Mouse (Mus musculus) megakaryocyte progenitor cell, adult 5-6 weeks (primary cell): ENCODE measurements around the gene Git2. TPM values are rescaled to one million over a fixed set of nuclear protein-coding genes. Genes with fewer than 3 reads are reported as not detected.

Source experiments
- ATAC-seq: replicated peaks from 2 replicates; pipeline ENCODE4 v1.8.0; 2016; ENCODE audit warnings: mild to moderate bottlenecking, moderate TSS enrichment, inconsistent platforms; ENCODE audit not compliant: poor library complexity
- total RNA-seq, 2 experiments: library from RNA; stranded (forward) in 1 of 2; stranded (reverse) in 1 of 2; fragments of 157-497, 149-512 nt in 1 of 2; fragments of 200-1000 nt in 1 of 2; gene quantifications; 2 replicates each; pipeline versions ENCODE4 v1.2.3 to v1.2.4; 2015 to 2017

Git2 gene
- total RNA-seq, 2 experiments from 2014 or later, result 73.6 to 88.9 TPM

DNA sequence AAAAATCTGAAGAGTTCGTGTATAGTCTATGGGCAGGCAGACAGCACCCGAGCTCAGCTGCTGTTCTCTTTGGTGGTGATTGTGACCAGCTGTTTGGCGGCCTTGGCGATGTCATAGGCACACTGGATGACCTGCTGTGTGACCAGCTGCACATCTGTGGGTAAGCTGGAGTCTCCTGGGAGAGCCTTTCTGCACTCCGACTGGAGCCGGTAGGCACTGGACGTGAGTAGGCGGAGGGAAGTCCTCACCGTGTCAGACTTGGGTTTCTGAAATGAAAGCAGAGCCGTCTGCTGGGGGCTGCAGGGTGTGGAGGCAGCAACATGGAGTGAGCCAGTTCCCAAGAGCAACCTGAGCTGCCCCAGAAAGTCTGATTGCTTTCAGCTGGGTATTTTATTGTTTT, 45.2 kb downstream of the Git2 start:
- ATAC-seq, result no peak

DNA sequence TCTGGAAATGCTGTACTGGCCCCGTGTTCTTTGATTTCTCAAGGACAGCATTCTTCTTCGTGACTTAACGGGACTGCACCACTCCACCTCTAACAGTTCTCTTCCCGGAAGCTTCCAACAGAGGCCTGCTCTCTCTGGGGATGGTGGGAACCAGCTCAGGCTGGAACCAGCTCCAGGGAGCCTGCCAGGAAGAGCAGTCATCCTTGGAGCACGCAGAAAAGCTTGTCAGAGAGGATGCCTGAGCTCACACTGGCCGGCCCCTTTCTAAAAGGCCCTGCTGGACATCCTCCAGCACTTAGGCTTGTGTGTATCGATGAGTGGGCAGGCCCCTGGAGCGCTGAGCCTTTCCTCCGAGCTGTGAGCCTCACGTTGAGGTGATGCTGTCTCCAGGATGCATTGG, 47.2 kb downstream of the Git2 start:
- no peak for ATAC-seq

DNA sequence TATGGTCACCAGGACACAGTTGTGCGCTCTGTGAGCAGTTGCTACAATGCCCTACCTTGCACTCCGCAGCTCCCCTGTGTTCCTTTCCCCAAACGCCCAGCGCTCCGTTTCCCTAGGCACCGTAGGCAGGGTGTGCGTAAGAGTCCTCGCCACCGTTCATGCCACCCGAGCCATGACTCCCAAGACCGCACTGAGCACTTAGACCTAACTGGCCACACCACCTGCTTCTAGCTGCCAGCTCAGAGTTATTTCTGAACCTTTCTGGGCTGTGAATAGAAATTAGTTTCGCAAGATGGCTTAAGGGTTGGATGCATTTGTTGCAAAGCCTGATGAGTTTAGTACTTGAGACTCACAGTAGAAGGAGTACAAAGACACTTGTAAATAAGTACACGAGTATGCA, 52.5 kb downstream of the Git2 start:
- no peak for ATAC-seq

DNA sequence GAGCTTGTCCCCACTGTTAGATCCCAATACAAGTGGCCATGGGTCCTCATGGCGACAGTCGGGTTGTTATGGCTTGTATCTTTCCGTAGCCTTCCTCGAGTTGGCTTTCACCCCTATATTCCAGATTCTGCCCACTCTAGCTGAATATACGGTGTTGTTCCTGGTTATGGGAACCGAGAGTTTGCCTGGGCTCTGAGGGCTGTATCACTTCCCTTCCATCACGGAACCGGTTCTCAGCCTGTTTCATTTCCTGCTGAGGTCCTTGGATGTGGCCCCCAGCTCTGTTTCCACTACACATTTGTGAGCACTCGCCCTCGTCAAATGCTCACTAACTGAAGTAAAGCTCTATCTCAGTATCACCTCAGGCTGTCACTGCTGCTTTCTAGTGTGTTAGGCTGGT, 53.3 kb downstream of the Git2 start:
- 0 out of 2 replicates have a peak, but pooled peaks have one; percentile 27 for ATAC-seq

DNA sequence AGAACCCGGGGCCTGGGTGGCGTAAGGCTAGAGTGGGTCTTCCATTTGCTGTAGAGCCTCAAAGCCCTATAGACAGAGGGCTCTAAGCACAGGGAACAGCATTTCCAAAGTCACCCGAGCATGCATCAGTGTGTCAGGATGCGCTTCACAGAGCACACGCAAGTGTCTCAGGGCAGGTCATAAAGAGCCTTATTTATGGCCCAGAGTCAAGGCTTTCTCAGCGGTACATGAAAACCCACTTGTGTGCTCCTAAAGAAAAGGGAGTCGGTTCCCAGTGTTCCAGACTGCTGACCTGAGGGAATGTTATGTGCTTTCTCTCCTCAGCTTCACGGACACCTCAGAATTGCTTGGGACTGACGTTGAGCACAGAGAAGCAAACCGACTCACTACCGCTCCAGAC, 54.5 kb downstream of the Git2 start:
- no peak for ATAC-seq

DNA sequence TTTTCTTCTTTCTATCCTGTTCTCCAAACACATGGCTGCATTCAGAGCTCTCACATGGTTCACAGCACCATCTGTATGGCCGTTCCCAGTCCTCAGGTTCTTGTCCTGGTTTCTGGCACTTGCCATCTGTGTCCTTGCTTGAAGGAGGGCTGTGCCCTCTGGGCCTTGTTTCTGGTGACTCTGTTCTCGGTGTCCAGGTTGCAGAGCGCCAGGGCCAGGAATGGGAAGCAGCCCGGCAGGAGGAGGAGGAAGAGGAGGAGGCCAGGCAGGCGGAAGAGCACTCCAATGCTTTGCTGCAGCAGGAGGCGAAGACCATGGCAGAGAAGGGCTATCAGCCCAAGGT, 55.4 kb downstream of the Git2 start:
- no peak for ATAC-seq

DNA sequence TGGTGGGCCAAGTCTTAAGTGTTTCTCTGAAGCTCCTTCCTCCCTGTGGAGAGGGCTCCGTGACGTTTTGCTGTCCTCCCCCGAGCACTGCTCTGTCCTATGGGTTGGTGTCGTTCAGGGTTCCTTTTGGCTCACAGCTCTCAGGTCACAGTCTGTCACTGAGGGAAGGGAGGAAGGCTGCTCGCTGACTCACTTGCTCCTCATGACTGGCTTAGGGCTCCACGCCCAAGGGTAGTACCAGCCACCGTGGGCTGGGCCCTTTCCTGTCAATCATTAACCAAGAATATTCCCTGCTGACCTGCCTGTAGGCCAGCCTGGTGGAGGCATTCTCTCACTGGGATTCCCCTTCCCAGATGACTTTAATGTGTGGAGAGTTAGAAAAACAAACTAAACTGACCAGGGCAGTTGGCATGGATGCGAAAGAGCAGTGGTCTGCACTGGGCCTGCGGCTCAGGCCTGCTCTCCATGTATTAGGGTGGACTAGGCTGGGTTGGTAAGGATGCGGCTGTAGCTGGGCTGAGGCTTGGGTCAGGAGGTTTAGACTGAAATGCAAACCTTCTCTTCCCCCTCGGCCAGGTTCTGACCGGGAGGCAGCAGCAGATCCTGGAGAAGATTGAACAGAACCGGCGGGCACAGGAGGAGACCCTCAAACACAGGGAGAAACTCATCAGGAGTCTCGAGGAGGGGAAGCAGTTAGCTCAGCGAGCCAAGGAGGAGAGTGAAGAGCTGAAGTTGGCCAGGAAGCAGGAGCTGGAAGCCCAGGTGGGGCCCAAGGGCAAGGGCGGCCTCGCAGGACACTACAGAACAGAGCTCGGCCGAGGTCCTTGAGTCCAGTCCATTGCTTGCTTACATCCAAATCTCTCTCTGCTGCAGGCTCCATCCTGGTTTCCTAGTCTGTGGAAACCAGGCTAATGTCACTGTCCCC, 56.1 kb downstream of the Git2 start:
- no peak for ATAC-seq

DNA sequence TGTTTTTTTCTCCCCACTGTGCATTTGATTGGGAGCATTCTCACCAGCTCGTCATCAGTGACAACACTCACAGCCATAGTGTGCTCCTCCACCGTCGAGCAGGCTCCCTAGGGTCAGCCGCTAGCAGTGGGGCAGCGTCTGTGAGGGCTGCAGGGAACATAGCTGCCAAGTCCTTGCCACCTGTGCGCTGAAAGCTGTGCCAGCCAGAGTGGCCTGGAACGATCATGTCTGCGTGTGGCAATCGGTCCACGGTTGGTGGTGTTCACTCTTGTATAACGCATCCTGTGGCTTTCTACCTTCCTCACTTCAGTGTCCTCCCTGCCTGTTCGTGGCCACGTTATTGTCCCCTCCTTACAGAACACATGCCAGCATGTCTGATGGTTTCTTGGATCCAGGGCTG, 56.8 kb downstream of the Git2 start:
- no peak for ATAC-seq

DNA sequence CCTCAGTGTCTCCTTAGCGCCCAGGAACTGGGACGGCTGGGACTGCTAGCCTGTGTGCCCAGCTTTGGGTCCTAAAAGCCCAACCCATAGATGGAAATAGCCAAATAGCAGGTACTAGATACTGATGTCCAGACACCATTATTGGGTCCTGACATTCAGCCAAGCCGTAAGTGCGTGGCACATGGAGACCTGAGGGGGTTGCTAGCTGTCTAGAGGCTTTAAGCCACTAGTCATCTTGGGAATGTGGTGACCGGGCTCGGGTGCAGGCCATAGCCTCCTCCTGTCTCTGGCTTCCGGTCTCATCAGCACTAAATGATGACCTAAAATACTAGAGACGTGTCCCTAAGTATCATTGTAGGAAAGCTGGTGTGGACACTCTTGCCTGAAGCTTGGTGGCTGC, 57.4 kb downstream of the Git2 start:
- ATAC-seq, result no peak

DNA sequence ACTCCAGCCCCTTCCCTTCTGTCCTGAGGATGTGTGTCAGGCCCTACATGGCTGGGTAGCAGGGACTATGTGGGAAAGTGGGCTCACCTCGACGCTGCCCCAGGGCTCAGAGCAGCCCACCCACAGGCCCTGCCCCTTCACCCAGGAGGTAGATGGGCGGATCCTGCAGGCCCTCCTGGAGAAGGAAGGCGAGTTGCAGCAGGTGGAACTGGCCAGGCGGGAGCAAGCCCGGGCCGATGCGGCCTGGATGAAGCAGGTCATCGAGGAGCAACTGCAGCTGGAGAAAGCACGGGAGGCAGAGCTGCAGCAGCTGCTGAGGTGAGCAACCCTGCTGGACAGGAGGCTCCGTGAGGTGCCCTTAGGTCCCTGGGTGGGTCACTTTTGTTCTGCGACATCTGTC, 58.0 kb downstream of the Git2 start:
- no peak for ATAC-seq

DNA sequence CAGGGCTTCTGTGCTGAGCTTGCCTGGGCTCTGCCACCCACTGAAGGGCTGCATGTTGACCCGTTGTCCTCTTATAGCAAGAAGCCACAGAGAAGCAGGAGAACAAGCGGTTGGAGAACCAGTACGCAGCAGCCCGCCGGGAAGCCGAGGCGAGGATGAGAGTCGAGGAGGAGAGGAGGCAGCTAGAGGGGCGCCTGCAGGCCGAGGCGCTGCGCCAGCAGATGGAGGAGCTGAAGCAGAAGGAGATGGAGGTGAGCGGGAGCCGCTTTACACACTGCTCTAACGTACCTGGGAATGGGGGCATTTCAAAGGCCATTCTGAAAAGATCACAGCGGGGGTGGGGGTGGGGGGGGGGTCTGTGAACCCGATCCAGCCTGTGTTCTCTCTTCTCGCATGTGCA, 60.8 kb downstream of the Git2 start:
- no peak for ATAC-seq

DNA sequence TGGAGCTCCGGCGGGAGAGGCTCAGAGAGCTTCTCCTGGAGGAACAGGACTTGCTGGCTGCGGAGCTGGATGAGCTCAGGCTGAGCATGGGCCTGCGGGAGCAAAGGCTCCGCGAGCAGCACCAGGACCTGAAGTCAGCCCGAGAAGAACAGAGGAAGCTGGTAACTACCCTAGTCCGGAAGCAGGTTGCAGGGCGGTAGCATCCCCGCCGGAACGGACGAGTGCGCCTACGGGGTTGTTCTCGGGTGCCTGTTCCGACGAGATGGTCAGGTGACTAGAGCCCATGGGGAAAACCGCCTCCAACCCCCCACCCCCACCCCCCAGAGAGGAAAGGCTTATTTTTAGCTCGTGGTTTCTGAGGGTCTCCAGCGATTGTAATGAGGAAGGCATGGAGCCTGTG, 66.0 kb downstream of the Git2 start:
- ATAC-seq, result no peak

DNA sequence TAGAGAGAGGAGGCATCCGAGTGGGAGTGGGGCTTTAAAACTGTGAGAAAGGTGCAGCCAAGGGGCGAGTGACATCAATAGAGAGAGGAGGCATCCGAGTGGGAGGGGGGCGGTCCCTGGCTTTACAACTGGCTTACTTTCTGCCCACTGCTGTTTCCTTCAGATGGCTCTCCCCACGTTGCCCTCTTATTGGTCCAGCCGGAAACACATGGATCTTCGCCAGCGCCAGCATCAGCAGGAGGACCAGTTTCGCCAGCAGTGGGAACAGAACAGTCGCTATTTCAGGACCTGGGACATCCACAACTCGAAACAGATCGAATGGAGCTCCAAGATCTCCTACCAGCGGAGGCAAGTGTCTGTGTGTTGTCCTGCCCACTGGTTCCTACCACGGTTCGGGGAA, 66.8 kb downstream of the Git2 start:
- ATAC-seq, result no peak

DNA sequence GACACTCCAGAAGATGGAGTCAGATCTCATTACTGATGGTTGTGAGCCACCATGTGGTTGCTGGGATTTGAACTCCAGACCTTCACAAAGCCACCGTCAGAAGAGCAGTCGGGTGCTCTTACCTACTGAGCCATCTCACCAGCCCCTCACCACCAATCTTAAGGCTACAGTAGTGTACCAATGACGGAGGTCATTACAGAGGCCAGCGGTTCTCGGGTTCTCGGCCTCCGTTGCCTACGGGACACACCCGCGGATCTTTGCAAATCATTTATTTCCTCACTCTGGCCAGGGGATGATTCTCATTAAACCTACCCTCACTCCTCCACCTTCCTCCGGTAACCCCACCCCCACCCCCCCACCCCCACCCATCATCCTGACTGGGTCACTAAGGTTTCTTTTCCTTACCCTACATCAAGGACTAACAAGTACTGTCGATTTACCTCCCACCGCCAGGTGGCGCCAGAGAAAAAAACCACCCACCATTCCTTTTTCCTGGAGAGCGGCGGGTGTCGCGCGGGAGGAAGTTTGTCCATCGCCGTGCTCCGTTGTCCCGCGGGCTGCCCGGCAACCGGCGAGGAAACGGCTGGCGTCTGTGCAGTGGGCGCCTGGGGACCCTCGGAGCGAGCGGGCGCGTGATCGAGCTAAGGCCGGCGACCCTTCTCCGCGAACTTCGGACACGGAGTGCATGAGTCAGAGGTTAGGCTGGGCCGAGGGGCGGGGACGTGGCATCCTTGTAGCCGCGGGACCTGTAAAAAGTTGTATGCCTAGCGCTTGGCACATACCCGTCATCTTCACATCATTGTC, 67.8 kb downstream of the Git2 start, which contains the start of gene Tchp:
Tchp (plus strand) TSS at position 496 of the 804 bp plus-strand sequence.
- ATAC-seq, result peak; percentile 88

DNA sequence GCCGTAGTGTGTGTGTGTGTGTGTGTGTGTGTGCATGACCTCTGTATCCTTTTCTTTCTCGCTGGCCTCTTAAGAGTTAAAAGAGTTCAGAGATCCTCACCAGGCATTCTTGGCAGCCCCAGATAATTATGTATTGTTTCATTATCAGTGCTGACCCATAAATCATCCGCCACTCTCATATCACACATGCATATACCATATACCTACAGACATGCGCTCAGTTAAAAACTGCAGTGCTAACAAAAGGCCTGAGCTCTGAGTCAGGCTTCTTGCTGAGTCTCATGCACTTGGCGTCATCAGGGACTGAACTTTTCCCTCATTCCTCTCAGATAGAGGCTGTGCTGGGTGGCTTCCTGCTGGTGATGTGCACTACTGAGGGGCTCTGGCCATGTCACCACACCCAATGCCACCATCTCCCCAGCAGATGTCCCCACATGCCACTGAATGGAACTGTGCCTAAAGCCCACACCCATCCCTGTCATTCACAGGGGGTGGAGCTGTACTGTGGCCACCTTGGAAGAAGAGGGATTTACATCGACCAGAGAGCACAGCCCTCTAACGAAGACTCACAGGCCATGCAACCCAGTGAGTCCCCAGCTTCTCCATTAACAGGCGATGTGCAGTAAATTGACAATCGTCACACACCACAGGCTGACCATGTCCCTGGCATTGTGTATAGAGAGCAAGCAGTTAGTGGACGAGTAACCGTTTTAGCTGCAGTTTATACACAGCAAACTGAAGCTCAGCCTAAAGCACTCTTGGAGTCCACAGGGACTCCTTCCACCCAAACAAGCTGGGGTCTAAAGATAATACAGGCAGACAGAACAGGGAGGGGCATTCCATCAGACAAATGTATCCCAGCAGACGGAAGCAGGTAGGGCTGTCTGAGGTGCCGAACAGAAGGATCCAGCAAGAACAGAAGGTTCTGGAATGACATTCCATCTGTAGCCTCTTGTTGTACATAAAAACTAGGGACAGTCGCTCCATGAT, 72.6 kb downstream of the Git2 start:
- peak; percentile 87 for ATAC-seq

DNA sequence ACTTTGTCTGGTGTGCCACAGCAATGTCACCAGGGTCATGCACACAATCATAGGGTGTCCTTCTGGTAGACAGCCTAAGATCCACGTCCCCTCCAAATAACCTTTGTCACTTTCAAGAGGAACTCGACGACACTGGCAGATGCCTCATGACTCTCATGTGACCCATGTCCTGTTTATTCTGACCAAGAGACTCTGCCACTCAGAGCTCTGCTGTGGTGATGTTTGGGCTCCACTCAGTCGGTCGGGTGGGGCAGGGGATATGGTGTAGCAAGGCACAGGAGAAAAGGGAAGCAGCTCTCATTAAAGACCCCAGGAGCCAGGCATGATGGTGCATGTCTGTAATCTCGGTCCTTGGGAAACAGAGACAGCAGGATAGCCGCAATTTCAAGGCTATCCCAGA, 76.3 kb downstream of the Git2 start:
- peak; percentile 49 for ATAC-seq

DNA sequence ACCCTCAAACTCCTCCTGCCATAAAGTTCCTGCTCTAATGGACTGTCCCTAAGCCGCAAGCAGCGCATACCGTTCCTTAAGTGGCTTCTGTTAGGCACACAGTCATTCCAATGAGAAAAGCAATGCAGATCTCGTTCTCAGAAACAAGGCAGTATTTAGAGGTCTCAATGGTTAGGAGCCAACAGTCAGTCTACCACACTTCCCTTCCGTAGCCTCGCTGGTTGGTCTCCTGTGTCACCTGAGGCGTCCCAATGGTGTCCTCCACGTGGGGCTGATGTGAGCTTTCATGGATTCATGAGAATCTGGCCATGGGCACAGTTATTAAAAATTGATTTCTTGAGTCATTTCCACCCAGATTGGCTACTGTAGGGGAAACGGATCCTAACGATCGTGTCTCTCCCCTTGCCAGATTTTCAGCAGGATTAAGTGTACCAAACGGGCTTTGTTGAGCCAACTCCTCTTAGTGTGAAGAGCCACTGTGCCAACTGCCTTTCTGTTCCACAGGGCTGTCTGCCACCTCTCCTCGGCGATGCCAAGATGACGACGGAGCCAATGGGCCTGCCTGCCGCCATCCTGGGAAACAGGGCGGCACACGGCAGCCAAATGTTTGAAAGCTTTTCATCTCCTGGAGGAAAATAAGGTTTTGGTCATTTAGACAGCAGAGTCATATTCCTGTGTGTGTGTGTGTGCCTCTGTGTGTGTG, 77.1 kb downstream of the Git2 start:
- no peak for ATAC-seq

DNA sequence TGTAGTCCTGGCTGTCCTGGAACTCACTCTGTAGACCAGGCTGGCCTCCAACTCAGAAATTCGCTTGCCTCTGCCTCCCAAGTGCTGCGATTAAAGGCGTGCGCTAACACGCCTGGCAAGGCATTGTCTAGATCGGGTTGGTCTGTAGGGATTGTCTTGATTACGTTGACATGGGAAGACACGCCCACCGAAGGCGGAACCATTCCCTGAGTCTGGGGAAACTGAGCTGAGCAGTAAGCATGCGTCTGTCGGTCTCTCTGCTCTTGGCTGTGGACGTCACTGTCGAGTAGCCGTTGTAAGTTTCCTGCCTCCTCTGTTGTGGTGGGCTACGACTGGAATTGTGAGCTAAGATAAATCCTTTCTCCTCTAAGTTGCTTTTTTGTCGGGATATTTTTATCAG, 78.4 kb downstream of the Git2 start:
- no peak for ATAC-seq

DNA sequence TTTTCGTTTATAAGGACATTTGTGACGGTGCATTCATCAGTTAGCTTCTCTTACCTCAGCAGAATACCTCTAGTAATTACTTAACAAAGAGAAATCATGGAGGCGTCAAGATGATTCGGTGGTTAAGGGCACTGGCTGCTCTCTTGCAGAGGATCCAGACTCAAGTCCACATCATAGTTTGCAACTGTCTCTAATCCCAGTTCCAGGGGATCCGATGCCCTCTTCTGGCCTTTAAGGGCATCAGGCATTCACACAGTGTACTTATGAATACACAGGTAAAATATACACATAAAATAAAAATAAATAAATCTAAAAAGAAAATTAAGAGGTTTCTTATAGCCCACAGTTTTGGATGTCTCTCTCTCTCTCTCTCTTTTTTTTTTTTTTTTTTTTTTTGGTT, 79.5 kb downstream of the Git2 start:
- no peak for ATAC-seq
